Mouse (Mus musculus) A20 (cell line): ENCODE data around the gene Zfp341.

Experiments used
- DNase-seq: peaks from one replicate; pipeline ENCODE4 v3.0.0-alpha.2; 2011; ENCODE audit warnings: low read depth, low spot score

Gene Zfp341

GRCm38 (mm10) chr2:154586405-154586804, 26.7 kb upstream of the Zfp341 start:
- DNase-seq: peak; percentile 77

- DNase-seq: no peak
These were observed 24.0 kb upstream of the Zfp341 start for GRCm38 (mm10) chr2:154589051-154589450.

- no peak for DNase-seq
These were observed 21.9 kb upstream of the Zfp341 start for GRCm38 (mm10) chr2:154591239-154591638.

- peak; percentile 57 for DNase-seq
These were observed 20.1 kb upstream of the Zfp341 start for GRCm38 (mm10) chr2:154593025-154593424.

- DNase-seq: no peak
These were observed 17.3 kb upstream of the Zfp341 start for GRCm38 (mm10) chr2:154595775-154596174.

- peak; percentile 70 for DNase-seq
These were observed 15.7 kb upstream of the Zfp341 start for GRCm38 (mm10) chr2:154597399-154597798.

- no peak for DNase-seq
These were observed 12.5 kb upstream of the Zfp341 start for GRCm38 (mm10) chr2:154600586-154600985.

- DNase-seq: no peak
These were observed 11.8 kb upstream of the Zfp341 start for GRCm38 (mm10) chr2:154601324-154601723.

- no peak for DNase-seq
These were observed 10.0 kb upstream of the Zfp341 start for GRCm38 (mm10) chr2:154603007-154603637.

GRCm38 (mm10) chr2:154603638-154604153, 9.4 kb upstream of the Zfp341 start, which contains the start of gene Pxmp4:
Pxmp4 (minus strand) TSS chr2:154603708.
- DNase-seq: peak; percentile 100

GRCm38 (mm10) chr2:154604156-154604555, 8.9 kb upstream of the Zfp341 start:
- DNase-seq: no peak

GRCm38 (mm10) chr2:154606965-154607364, 6.1 kb upstream of the Zfp341 start:
- DNase-seq: no peak

GRCm38 (mm10) chr2:154609050-154609767, 3.9 kb upstream of the Zfp341 start:
- DNase-seq: no peak

- no peak for DNase-seq
These were observed 1.9 kb downstream of the Zfp341 start for GRCm38 (mm10) chr2:154614841-154615576.

- DNase-seq: no peak
These were observed 2.6 kb downstream of the Zfp341 start for GRCm38 (mm10) chr2:154615674-154616073.

GRCm38 (mm10) chr2:154617061-154617460, 4.0 kb downstream of the Zfp341 start:
- DNase-seq: no peak

GRCm38 (mm10) chr2:154621684-154622083, 8.6 kb downstream of the Zfp341 start:
- no peak for DNase-seq

- no peak for DNase-seq
These were observed 11.0 kb downstream of the Zfp341 start for GRCm38 (mm10) chr2:154624137-154624536.

GRCm38 (mm10) chr2:154630531-154630930, 17.4 kb downstream of the Zfp341 start:
- DNase-seq: no peak

- no peak for DNase-seq
These were observed 19.2 kb downstream of the Zfp341 start for GRCm38 (mm10) chr2:154632203-154632780.

GRCm38 (mm10) chr2:154633039-154633742, 20.1 kb downstream of the Zfp341 start:
- DNase-seq: no peak
